Mouse (Mus musculus): Measurements from ENCODE around the gene Hspa1l. TPM values are rescaled to one million over a fixed set of nuclear protein-coding genes. Genes with fewer than 3 reads are reported as not detected.

Gene Hspa1l
- polyA plus RNA-seq, 1 experiment = not detected

- TF ChIP-seq CTCF (IDR thresholded peaks at IDR 0.05; ENCODE audit: control insufficient read depth, insufficient read depth, low read length) = no peak
- Histone ChIP-seq H3K4me1 (ENCODE audit: control insufficient read depth, insufficient read depth, low read length) (peaks cover 4% of the 10 kb centered on the region), H3K4me3 (replicated peaks; ENCODE audit: control insufficient read depth, low read depth, low read length) (no peak overlapping the region), H3K27ac (ENCODE audit: control insufficient read depth, insufficient read depth, low read depth, low read length, poor library complexity) (no peak overlapping the region; the same call in 1 of the 2 replicates)
- WGBS = 28% methylated on average over 10 of the region's 10 CpGs
These were observed 52.4 kb downstream of the Hspa1l start for GRCm38 (mm10) chr17:35024691-35025488.

GRCm38 (mm10) chr17:35026206-35026605 lies 53.7 kb downstream of the Hspa1l start:
- H3K27ac ChIP-seq (ENCODE audit: control insufficient read depth, insufficient read depth, low read depth, low read length, poor library complexity) = no peak overlapping the region
- TF ChIP-seq POLR2A (IDR thresholded peaks at IDR 0.05; ENCODE audit: borderline replicate concordance, control insufficient read depth, low read depth, low read length) (no peak), CTCF (IDR thresholded peaks at IDR 0.05; ENCODE audit: control insufficient read depth, insufficient read depth, low read length) (no peak)
- whole genome bisulfite sequencing = 83% methylated on average over 5 of the region's 5 CpGs
- H3K4me3 ChIP-seq (replicated peaks; ENCODE audit: control insufficient read depth, low read depth, low read length) = no peak overlapping the region
- peaks cover 5% of the 10 kb centered on the region for H3K4me1 ChIP-seq (ENCODE audit: control insufficient read depth, insufficient read depth, low read length)

- Histone ChIP-seq H3K27ac (ENCODE audit: control insufficient read depth, insufficient read depth, low read depth, low read length, poor library complexity) (peak within 1 kb of the TSS; percentile 21), H3K4me1 (ENCODE audit: control insufficient read depth, insufficient read depth, low read length) (peaks cover 9% of the 10 kb centered on the region), H3K4me3 (replicated peaks; ENCODE audit: control insufficient read depth, low read depth, low read length) (no peak within 1 kb of the TSS)
These were observed 55.0 kb downstream of the Hspa1l start, which contains the start of gene Sapcd1 for GRCm38 (mm10) chr17:35027277-35028068. Gene Sapcd1, minus strand, starts transcription at chr17:35028016.

GRCm38 (mm10) chr17:35028315-35028714 lies 55.8 kb downstream of the Hspa1l start:
- peaks cover 9% of the 10 kb centered on the region for H3K4me1 ChIP-seq (ENCODE audit: control insufficient read depth, insufficient read depth, low read length)
- TF ChIP-seq CTCF (IDR thresholded peaks at IDR 0.05; ENCODE audit: control insufficient read depth, insufficient read depth, low read length) (no peak), POLR2A (IDR thresholded peaks at IDR 0.05; ENCODE audit: borderline replicate concordance, control insufficient read depth, low read depth, low read length) (no peak)
- 53% methylated on average over 2 of the region's 2 CpGs for WGBS
- no peak overlapping the region for H3K27ac ChIP-seq (ENCODE audit: control insufficient read depth, insufficient read depth, low read depth, low read length, poor library complexity)
- H3K4me3 ChIP-seq (replicated peaks; ENCODE audit: control insufficient read depth, low read depth, low read length) = no peak overlapping the region

More at GRCm38 (mm10) chr17:35027277-35028068, 55.0 kb downstream of the Hspa1l start, which contains the start of gene Sapcd1:
- TF ChIP-seq POLR2A (IDR thresholded peaks at IDR 0.05; ENCODE audit: borderline replicate concordance, control insufficient read depth, low read depth, low read length) = no peak; the same call in 1 of the 2 replicates
- no peak for TF ChIP-seq CTCF (IDR thresholded peaks at IDR 0.05; ENCODE audit: control insufficient read depth, insufficient read depth, low read length)
- 39% methylated on average over 13 of the region's 13 CpGs for WGBS

Other genes with a start within 250 kb of the Hspa1l start
- 10.9 and 11.5 TPM in 2 replicates for gene C4b, start 228.8 kb upstream of the Hspa1l start, polyA plus RNA-seq (2011; ENCODE audit: insufficient read depth, insufficient read length, low replicate concordance, missing spikeins)
- gene Cyp21a1, start 168.1 kb upstream of the Hspa1l start, polyA plus RNA-seq (2011; ENCODE audit: insufficient read depth, insufficient read length, low replicate concordance, missing spikeins) = not detected in 2 replicates
- 44.0 and 63.6 TPM in 2 replicates for gene Stk19, start 135.8 kb upstream of the Hspa1l start, polyA plus RNA-seq (2011; ENCODE audit: insufficient read depth, insufficient read length, low replicate concordance, missing spikeins)
- gene Dxo, start 135.7 kb upstream of the Hspa1l start, polyA plus RNA-seq (2011; ENCODE audit: insufficient read depth, insufficient read length, low replicate concordance, missing spikeins) = 52.4 and 73.3 TPM in 2 replicates
- gene Skiv2l, start 122.5 kb upstream of the Hspa1l start, polyA plus RNA-seq (2011; ENCODE audit: insufficient read depth, insufficient read length, low replicate concordance, missing spikeins) = 31.0 and 67.7 TPM in 2 replicates
- gene Nelfe, start 122.3 kb upstream of the Hspa1l start, polyA plus RNA-seq (2011; ENCODE audit: insufficient read depth, insufficient read length, low replicate concordance, missing spikeins) = 13.1 and 42.2 TPM in 2 replicates
- gene Cfb, start 110.2 kb upstream of the Hspa1l start, polyA plus RNA-seq (2011; ENCODE audit: insufficient read depth, insufficient read length, low replicate concordance, missing spikeins) = 8.4 and 14.5 TPM in 2 replicates
- gene Zbtb12, start 93.2 kb upstream of the Hspa1l start, polyA plus RNA-seq (2011; ENCODE audit: insufficient read depth, insufficient read length, low replicate concordance, missing spikeins) = 2.8 and 5.7 TPM in 2 replicates
- gene Gm20547, start 90.7 kb upstream of the Hspa1l start, polyA plus RNA-seq (2011; ENCODE audit: insufficient read depth, insufficient read length, low replicate concordance, missing spikeins) = 2.0 TPM in 1 of 2 replicates, not detected in the other
- gene C2, start 74.4 kb upstream of the Hspa1l start, polyA plus RNA-seq (2011; ENCODE audit: insufficient read depth, insufficient read length, low replicate concordance, missing spikeins) = 3.7 and 5.9 TPM in 2 replicates
- 60.6 and 104 TPM in 2 replicates for gene Ehmt2, start 74.2 kb upstream of the Hspa1l start, polyA plus RNA-seq (2011; ENCODE audit: insufficient read depth, insufficient read length, low replicate concordance, missing spikeins)
- 1.3 TPM in 1 of 2 replicates, not detected in the other for gene Slc44a4, start 58.2 kb upstream of the Hspa1l start, polyA plus RNA-seq (2011; ENCODE audit: insufficient read depth, insufficient read length, low replicate concordance, missing spikeins)
- gene Neu1, start 41.5 kb upstream of the Hspa1l start, polyA plus RNA-seq (2011; ENCODE audit: insufficient read depth, insufficient read length, low replicate concordance, missing spikeins) = 18.1 and 33.6 TPM in 2 replicates
- 1.3 and 5.5 TPM in 2 replicates for gene Hspa1b, start 13.5 kb upstream of the Hspa1l start, polyA plus RNA-seq (2011; ENCODE audit: insufficient read depth, insufficient read length, low replicate concordance, missing spikeins)
- not detected in 2 replicates for gene Gm20481, start 2.8 kb upstream of the Hspa1l start, polyA plus RNA-seq (2011; ENCODE audit: insufficient read depth, insufficient read length, low replicate concordance, missing spikeins)
- gene Hspa1a, start 547 bp upstream of the Hspa1l start, polyA plus RNA-seq (2011; ENCODE audit: insufficient read depth, insufficient read length, low replicate concordance, missing spikeins) = 1.9 TPM in 1 of 2 replicates, not detected in the other
- 70.0 and 84.5 TPM in 2 replicates for gene Lsm2, start 9.2 kb downstream of the Hspa1l start, polyA plus RNA-seq (2011; ENCODE audit: insufficient read depth, insufficient read length, low replicate concordance, missing spikeins)
- 117 and 158 TPM in 2 replicates for gene Vars, start 28.3 kb downstream of the Hspa1l start, polyA plus RNA-seq (2011; ENCODE audit: insufficient read depth, insufficient read length, low replicate concordance, missing spikeins)
- gene Vwa7, start 43.9 kb downstream of the Hspa1l start, polyA plus RNA-seq (2011; ENCODE audit: insufficient read depth, insufficient read length, low replicate concordance, missing spikeins) = 0.77 and 1.2 TPM in 2 replicates
- 18.9 and 31.7 TPM in 2 replicates for gene Sapcd1, start 55.3 kb downstream of the Hspa1l start, polyA plus RNA-seq (2011; ENCODE audit: insufficient read depth, insufficient read length, low replicate concordance, missing spikeins)
- 12.1 and 17.2 TPM in 2 replicates for gene Msh5, start 74.0 kb downstream of the Hspa1l start, polyA plus RNA-seq (2011; ENCODE audit: insufficient read depth, insufficient read length, low replicate concordance, missing spikeins)
- gene Clic1, start 77.3 kb downstream of the Hspa1l start, polyA plus RNA-seq (2011; ENCODE audit: insufficient read depth, insufficient read length, low replicate concordance, missing spikeins) = 76.2 and 141 TPM in 2 replicates
- gene Ddah2, start 86.3 kb downstream of the Hspa1l start, polyA plus RNA-seq (2011; ENCODE audit: insufficient read depth, insufficient read length, low replicate concordance, missing spikeins) = 12.5 and 15.2 TPM in 2 replicates
- 1.6 and 1.7 TPM in 2 replicates for gene Ly6g6c, start 92.7 kb downstream of the Hspa1l start, polyA plus RNA-seq (2011; ENCODE audit: insufficient read depth, insufficient read length, low replicate concordance, missing spikeins)
- 16.5 and 35.6 TPM in 2 replicates for gene Mpig6b, start 93.5 kb downstream of the Hspa1l start, polyA plus RNA-seq (2011; ENCODE audit: insufficient read depth, insufficient read length, low replicate concordance, missing spikeins)
- 1.3 TPM in 1 of 2 replicates, not detected in the other for gene Ly6g6e, start 104.2 kb downstream of the Hspa1l start, polyA plus RNA-seq (2011; ENCODE audit: insufficient read depth, insufficient read length, low replicate concordance, missing spikeins)
- 9.2 and 26.2 TPM in 2 replicates for gene Ly6g6d, start 105.4 kb downstream of the Hspa1l start, polyA plus RNA-seq (2011; ENCODE audit: insufficient read depth, insufficient read length, low replicate concordance, missing spikeins)
- 14.3 and 53.1 TPM in 2 replicates for gene Ly6g6f, start 112.9 kb downstream of the Hspa1l start, polyA plus RNA-seq (2011; ENCODE audit: insufficient read depth, insufficient read length, low replicate concordance, missing spikeins)
- 48.7 and 73.1 TPM in 2 replicates for gene Abhd16a, start 116.6 kb downstream of the Hspa1l start, polyA plus RNA-seq (2011; ENCODE audit: insufficient read depth, insufficient read length, low replicate concordance, missing spikeins)
- not detected in 2 replicates for gene Ly6g5c, start 135.6 kb downstream of the Hspa1l start, polyA plus RNA-seq (2011; ENCODE audit: insufficient read depth, insufficient read length, low replicate concordance, missing spikeins)
- 3.4 and 4.7 TPM in 2 replicates for gene Ly6g5b, start 142.7 kb downstream of the Hspa1l start, polyA plus RNA-seq (2011; ENCODE audit: insufficient read depth, insufficient read length, low replicate concordance, missing spikeins)
- gene Gpank1, start 148.8 kb downstream of the Hspa1l start, polyA plus RNA-seq (2011; ENCODE audit: insufficient read depth, insufficient read length, low replicate concordance, missing spikeins) = 29.8 and 39.0 TPM in 2 replicates
- gene Csnk2b, start 149.3 kb downstream of the Hspa1l start, polyA plus RNA-seq (2011; ENCODE audit: insufficient read depth, insufficient read length, low replicate concordance, missing spikeins) = 155 and 166 TPM in 2 replicates
- 6.8 and 20.2 TPM in 2 replicates for gene D17H6S53E, start 153.7 kb downstream of the Hspa1l start, polyA plus RNA-seq (2011; ENCODE audit: insufficient read depth, insufficient read length, low replicate concordance, missing spikeins)
- 6.0 TPM in 1 of 2 replicates, not detected in the other for gene Apom, start 159.3 kb downstream of the Hspa1l start, polyA plus RNA-seq (2011; ENCODE audit: insufficient read depth, insufficient read length, low replicate concordance, missing spikeins)
- 104 and 195 TPM in 2 replicates for gene Bag6, start 162.5 kb downstream of the Hspa1l start, polyA plus RNA-seq (2011; ENCODE audit: insufficient read depth, insufficient read length, low replicate concordance, missing spikeins)
- 208 and 214 TPM in 2 replicates for gene Prrc2a, start 192.2 kb downstream of the Hspa1l start, polyA plus RNA-seq (2011; ENCODE audit: insufficient read depth, insufficient read length, low replicate concordance, missing spikeins)
- 48.9 and 51.7 TPM in 2 replicates for gene Aif1, start 203.4 kb downstream of the Hspa1l start, polyA plus RNA-seq (2011; ENCODE audit: insufficient read depth, insufficient read length, low replicate concordance, missing spikeins)
- 50.4 and 139 TPM in 2 replicates for gene Lst1, start 215.7 kb downstream of the Hspa1l start, polyA plus RNA-seq (2011; ENCODE audit: insufficient read depth, insufficient read length, low replicate concordance, missing spikeins)
- gene Ltb, start 221.7 kb downstream of the Hspa1l start, polyA plus RNA-seq (2011; ENCODE audit: insufficient read depth, insufficient read length, low replicate concordance, missing spikeins) = 38.6 and 66.2 TPM in 2 replicates
- 3.2 and 7.4 TPM in 2 replicates for gene Tnf, start 229.3 kb downstream of the Hspa1l start, polyA plus RNA-seq (2011; ENCODE audit: insufficient read depth, insufficient read length, low replicate concordance, missing spikeins)
- gene Lta, start 232.6 kb downstream of the Hspa1l start, polyA plus RNA-seq (2011; ENCODE audit: insufficient read depth, insufficient read length, low replicate concordance, missing spikeins) = 3.5 and 4.4 TPM in 2 replicates
- not detected in 2 replicates for gene Gm16181, start 248.1 kb downstream of the Hspa1l start, polyA plus RNA-seq (2011; ENCODE audit: insufficient read depth, insufficient read length, low replicate concordance, missing spikeins)